Mouse (Mus musculus) hindbrain, embryonic 12.5 days (tissue): ENCODE data around the gene Dlg4. TPM values are rescaled to one million over a fixed set of nuclear protein-coding genes. Genes with fewer than 3 reads are reported as not detected.
"Not testable (repeated sequence)": the region's sequence is repeated elsewhere in the genome, so short reads cannot be mapped to it uniquely, and the experiment has no call there.

Source experiments
- ATAC-seq: fragments of 200-750 bp; cut with Nextera tagmentation; 2 replicates; pipeline ENCODE4 v1.8.0; 2017; ENCODE audit warnings: moderate TSS enrichment; ENCODE audit not compliant: low FRiP score
- H3K27ac ChIP-seq: fragments of 300-500 bp; sonication (generic); 2 replicates; pipeline ENCODE4 v1.5.1; 2016; ENCODE audit warnings: mild to moderate bottlenecking
- H3K27me3 ChIP-seq: fragments of 300-500 bp; sonication (generic); 2 replicates; pipeline ENCODE4 v1.6.1; 2016; ENCODE audit warnings: mild to moderate bottlenecking
- H3K36me3 ChIP-seq: fragments of 300-500 bp; sonication (generic); 2 replicates; pipeline ENCODE4 v1.6.1; 2016; ENCODE audit warnings: mild to moderate bottlenecking
- H3K4me1 ChIP-seq: fragments of 300-500 bp; sonication (generic); 2 replicates; pipeline ENCODE4 v1.6.1; 2016
- H3K4me2 ChIP-seq: fragments of 300-500 bp; sonication (generic); replicated peaks from 2 replicates; pipeline ENCODE4 v1.6.1; 2016; ENCODE audit warnings: mild to moderate bottlenecking
- H3K4me3 ChIP-seq: fragments of 300-500 bp; sonication (generic); 2 replicates; pipeline ENCODE4 v1.5.1; 2016; ENCODE audit warnings: mild to moderate bottlenecking
- H3K9ac ChIP-seq: fragments of 300-500 bp; sonication (generic); 2 replicates; pipeline ENCODE4 v1.6.1; 2016; ENCODE audit warnings: mild to moderate bottlenecking, moderate library complexity
- H3K9me3 ChIP-seq: fragments of 300-500 bp; sonication (generic); replicated peaks from 2 replicates; pipeline ENCODE4 v1.6.1; 2016; ENCODE audit warnings: mild to moderate bottlenecking
- WGBS: fragments of 180-500 bp; shearing (Covaris S2); methylation state at CpG from one replicate; pipeline ENCODE4 v1.1.7; 2016; 5-methylcytosine and 5-hydroxymethylcytosine counted together
- polyA plus RNA-seq: library from polyadenylated mRNA; unstranded; fragments of >200 nt; fragmentation: Nextera tagmentation; extraction: Ambion mirVana; gene quantifications from 2 replicates; pipeline ENCODE4 v1.2.1, GENCODE M21; 2016

Gene Dlg4
- polyA plus RNA-seq, 1 experiment from 2014 or later, result 28.5 TPM

DNA sequence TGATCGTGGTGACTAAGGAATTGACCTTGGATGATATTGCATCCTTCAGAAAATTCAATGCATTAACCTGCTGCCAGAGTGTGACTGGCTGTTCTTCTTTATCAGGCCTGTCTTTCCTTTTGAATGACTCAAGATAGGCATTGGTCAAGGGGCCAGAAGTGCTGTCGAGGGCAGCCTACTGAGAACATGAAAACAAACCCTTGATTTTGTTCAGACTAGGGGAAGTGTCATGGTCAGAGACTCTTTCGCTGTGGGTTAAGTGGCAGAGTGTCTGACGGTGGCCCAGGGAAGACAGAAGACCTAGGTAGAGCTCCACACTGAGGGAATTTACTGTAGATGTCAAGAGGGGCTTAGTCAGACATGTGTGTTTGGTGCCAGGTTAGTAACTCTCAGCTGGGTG lies 50.0 kb downstream of the Dlg4 start:
- H3K27ac ChIP-seq, result no peak overlapping the region
- WGBS, result 82% methylated on average over 4 of the region's 4 CpGs

DNA sequence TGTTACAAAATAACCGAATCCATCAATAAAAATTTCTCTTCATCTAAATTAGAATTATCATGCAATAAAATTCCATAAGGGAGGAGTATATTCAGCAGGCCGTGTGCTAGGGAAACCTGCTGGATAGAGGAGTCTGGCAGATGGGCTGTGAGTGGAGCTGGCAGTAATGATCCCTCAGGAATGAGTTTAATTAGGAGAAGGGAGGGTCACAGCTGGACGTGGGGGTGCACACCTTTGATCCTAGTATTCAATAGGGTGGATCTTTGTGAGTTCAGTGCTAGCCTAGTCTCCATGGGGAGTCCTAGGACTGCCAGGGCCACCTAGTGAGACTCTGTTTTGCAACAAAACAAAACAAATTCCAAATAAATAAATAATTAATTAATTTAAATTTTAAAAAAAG lies 51.5 kb downstream of the Dlg4 start:
- no peak for ATAC-seq
- H3K9ac ChIP-seq, result no peak overlapping the region

More for the DNA sequence above, 50.0 kb downstream of the Dlg4 start:
- Histone ChIP-seq H3K4me3 (no peak overlapping the region), H3K36me3 (no peaks in the 10 kb centered on the region), H3K9me3 (peaks cover 7% of the 10 kb centered on the region), H3K4me2 (no peak overlapping the region), H3K27me3 (no peaks in the 10 kb centered on the region), H3K4me1 (no peaks in the 10 kb centered on the region), H3K9ac (no peak overlapping the region)
- no peak for ATAC-seq

DNA sequence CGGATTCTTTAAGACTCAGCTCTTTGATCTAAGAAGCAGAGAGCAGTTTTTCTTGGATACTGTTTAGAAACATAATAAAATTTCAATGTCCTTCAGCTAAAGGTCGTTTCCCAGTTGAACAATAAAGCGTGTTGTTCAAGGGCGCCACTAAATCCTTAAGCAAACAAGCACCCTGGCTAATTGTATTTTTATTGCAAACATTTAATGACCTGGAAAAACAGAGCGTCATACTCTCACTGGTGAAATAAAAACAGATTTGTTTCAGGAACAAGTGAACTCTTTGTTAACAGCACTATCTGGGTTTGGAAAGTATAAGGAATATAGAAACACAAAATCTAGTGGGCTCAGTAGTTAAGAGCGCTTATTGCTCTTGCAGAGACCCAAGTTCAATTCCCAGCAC lies 53.3 kb downstream of the Dlg4 start:
- 71% methylated on average over 6 of the region's 6 CpGs for WGBS
- ATAC-seq, result no peak
- Histone ChIP-seq H3K4me3 (no peak overlapping the region), H3K4me2 (no peak overlapping the region), H3K36me3 (no peaks in the 10 kb centered on the region), H3K27me3 (no peaks in the 10 kb centered on the region), H3K9ac (no peak overlapping the region), H3K4me1 (no peaks in the 10 kb centered on the region), H3K9me3 (no peaks in the 10 kb centered on the region), H3K27ac (no peak overlapping the region)

More for the DNA sequence above, 51.5 kb downstream of the Dlg4 start:
- no peaks in the 10 kb centered on the region for H3K36me3 ChIP-seq
- no peaks in the 10 kb centered on the region for H3K4me1 ChIP-seq
- H3K4me2 ChIP-seq, result no peak overlapping the region
- 37% methylated on average over 3 of the region's 3 CpGs for WGBS
- no peaks in the 10 kb centered on the region for H3K27me3 ChIP-seq
- no peak overlapping the region for H3K27ac ChIP-seq
- peaks cover under 1% of the 10 kb centered on the region; the same call in 1 of the 2 replicates for H3K9me3 ChIP-seq
- no peak overlapping the region for H3K4me3 ChIP-seq

DNA sequence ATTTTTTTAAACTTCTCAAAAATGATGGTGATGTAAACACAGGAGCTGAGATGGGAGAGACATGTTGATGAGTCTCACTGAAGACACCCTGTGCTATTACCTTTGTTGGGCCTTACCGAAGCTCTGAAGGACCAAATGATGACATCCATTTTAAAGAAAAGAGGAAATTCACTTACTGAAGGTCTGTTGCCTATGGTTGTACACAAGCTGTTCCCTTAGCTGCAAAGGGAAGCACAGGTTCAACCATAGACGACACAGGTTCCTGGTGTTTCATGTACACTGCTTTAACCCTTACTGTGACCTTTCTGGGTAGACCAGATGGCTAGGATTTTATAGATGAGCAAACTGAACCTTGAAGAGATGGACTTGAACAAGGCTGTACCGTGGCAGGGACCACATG lies 53.9 kb downstream of the Dlg4 start:
- not testable (repeated sequence) for H3K4me1 ChIP-seq

DNA sequence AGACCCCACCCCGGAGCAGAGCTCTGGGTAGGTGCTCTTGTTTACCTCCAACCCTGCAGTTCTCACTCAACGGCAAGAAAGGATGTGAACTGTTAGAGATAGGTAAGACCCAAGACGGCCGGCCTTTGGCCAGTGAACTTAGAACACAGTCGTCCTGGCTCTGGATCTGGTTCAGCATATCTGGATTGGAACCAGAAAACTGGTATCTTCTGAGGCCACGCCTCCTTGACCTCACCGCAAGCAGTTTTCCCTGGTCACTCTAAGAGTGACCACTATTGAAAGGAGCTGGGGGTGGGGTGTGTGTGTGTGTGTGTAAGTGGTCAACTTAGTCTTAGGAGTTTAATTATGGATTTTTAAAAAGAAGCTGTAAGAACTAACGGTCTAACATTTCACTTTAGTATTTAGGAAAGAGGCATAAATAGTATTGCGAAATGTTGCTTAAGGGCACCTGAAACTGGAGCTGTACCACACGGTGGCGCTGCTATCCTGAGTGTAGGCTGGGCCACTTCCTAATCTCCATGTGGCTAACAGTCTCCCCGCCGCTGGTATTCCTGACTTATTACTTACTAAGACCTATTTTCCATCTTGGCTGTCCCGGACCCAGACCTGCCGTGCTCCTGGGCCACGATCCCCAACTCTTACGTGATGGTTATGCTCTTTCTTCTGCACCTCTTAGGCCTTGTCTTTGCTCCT lies 57.8 kb downstream of the Dlg4 start:
- no peaks in the 10 kb centered on the region for H3K4me1 ChIP-seq
- WGBS, result 39% methylated on average over 17 of the region's 17 CpGs
- H3K27me3 ChIP-seq, result no peaks in the 10 kb centered on the region
- no peaks in the 10 kb centered on the region for H3K9me3 ChIP-seq
- H3K4me3 ChIP-seq, result no peak overlapping the region
- H3K4me2 ChIP-seq, result 0 out of 2 replicates have a peak overlapping the region, but pooled peaks have one; percentile 19
- no peak for ATAC-seq
- H3K9ac ChIP-seq, result no peak overlapping the region
- H3K27ac ChIP-seq, result no peak overlapping the region
- no peaks in the 10 kb centered on the region for H3K36me3 ChIP-seq

More for the DNA sequence above, 53.9 kb downstream of the Dlg4 start:
- not testable (repeated sequence) for H3K36me3 ChIP-seq, H3K27me3 ChIP-seq, H3K27ac ChIP-seq, H3K4me3 ChIP-seq, H3K4me2 ChIP-seq, H3K9ac ChIP-seq, ATAC-seq, H3K9me3 ChIP-seq
- WGBS, result 88% methylated on average over 3 of the region's 3 CpGs

DNA sequence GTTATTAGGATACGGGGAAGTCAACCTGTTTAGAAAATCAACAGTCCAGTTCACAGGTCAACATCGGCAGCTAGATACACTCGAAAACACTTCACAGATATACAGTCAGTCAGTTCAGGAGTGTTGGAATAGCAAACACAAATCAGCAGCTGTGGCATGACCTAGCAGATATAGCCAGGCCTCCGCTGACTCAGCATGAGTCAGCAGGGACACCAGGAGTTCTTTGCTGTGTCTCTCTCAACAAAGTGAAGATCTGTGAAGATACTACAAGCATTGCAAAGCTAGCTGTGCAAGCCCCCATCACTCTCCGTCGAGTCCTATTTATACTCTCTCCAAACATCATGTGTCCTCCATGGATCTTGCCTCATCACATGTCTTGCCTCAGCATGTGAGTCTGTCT lies 58.8 kb downstream of the Dlg4 start:
- Histone ChIP-seq H3K27ac (no peak overlapping the region), H3K27me3 (no peaks in the 10 kb centered on the region), H3K9me3 (no peaks in the 10 kb centered on the region), H3K4me3 (no peak overlapping the region), H3K4me2 (no peak overlapping the region), H3K9ac (no peak overlapping the region), H3K36me3 (no peaks in the 10 kb centered on the region), H3K4me1 (no peaks in the 10 kb centered on the region)
- no peak for ATAC-seq
- 88% methylated on average over 6 of the region's 6 CpGs for WGBS

DNA sequence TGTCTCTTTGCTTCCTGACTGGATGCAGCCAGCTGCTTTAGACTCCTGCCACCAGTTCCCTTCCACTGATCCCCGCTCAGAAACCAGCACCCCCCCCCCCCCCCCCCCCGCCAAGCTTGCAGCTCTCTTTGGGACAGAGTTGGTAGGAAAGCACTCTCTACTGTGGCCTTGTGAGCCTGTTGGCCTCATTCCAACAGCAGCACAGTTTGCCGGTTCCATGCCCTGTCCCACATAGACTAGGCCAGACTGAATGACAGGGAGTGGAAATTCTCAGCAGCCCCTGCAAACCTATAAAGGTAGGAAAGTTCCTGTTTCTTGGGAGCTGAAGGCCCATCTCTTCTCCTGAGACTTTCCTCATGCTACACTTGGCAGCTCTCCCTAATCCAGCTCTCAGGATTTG lies 60.7 kb downstream of the Dlg4 start:
- Histone ChIP-seq H3K4me1 (no peaks in the 10 kb centered on the region), H3K27ac (no peak overlapping the region), H3K9ac (no peak overlapping the region), H3K27me3 (no peaks in the 10 kb centered on the region), H3K4me3 (no peak overlapping the region), H3K9me3 (no peaks in the 10 kb centered on the region), H3K4me2 (no peak overlapping the region), H3K36me3 (no peaks in the 10 kb centered on the region)
- ATAC-seq, result no peak
- 68% methylated on average over 2 of the region's 3 CpGs for WGBS

DNA sequence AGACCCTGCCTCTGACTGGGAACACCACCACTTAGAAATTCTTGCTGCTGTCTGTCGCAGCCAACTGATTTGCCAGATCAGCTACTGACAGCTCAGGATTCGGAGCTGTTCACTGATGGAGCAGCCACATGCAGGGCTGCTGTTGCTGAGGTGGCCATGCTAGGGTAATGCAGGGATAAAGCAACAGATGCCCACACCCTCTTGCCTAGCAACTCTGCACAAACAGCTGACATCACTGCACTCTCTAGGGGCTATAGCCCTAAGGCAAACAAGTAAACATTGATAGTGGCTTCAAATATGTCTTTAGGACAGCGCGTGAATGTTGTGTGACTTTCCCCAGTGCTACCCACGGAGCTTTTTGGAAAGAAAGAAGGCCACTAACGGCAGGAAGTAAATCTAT lies 62.4 kb downstream of the Dlg4 start:
- 80% methylated on average over 6 of the region's 6 CpGs for WGBS
- H3K4me1 ChIP-seq, result no peaks in the 10 kb centered on the region
- H3K4me2 ChIP-seq, result no peak overlapping the region

DNA sequence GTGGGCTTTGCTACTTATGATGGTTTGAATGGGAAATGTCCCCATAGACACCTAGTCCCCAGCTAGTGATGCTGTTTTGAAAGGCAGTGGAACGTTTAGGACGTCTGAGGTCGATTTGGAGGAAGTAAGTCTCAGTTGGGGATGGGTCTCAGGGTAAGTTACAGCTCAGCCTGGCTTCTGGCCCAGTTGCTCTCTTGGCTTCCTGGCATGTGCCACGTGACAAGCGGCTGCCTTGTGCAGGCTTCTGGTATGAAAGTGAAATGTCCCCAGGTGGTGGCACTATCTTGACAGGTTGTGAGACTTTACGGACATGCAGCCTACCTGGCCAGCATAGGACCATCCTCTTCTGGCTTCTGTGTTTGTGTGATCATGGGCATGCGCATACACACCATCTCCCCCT lies 63.2 kb downstream of the Dlg4 start:
- H3K9ac ChIP-seq, result no peak overlapping the region
- ATAC-seq, result no peak
- H3K27ac ChIP-seq, result no peak overlapping the region
- no peaks in the 10 kb centered on the region for H3K27me3 ChIP-seq
- no peaks in the 10 kb centered on the region for H3K9me3 ChIP-seq
- no peak overlapping the region for H3K4me3 ChIP-seq
- H3K4me1 ChIP-seq, result no peaks in the 10 kb centered on the region
- 84% methylated on average over 7 of the region's 7 CpGs for WGBS
- no peak overlapping the region for H3K4me2 ChIP-seq
- no peaks in the 10 kb centered on the region for H3K36me3 ChIP-seq

More for the DNA sequence above, 62.4 kb downstream of the Dlg4 start:
- no peaks in the 10 kb centered on the region for H3K9me3 ChIP-seq
- H3K27me3 ChIP-seq, result no peaks in the 10 kb centered on the region
- no peaks in the 10 kb centered on the region for H3K36me3 ChIP-seq
- H3K4me3 ChIP-seq, result no peak overlapping the region
- no peak for ATAC-seq
- no peak overlapping the region for H3K27ac ChIP-seq
- H3K9ac ChIP-seq, result no peak overlapping the region

DNA sequence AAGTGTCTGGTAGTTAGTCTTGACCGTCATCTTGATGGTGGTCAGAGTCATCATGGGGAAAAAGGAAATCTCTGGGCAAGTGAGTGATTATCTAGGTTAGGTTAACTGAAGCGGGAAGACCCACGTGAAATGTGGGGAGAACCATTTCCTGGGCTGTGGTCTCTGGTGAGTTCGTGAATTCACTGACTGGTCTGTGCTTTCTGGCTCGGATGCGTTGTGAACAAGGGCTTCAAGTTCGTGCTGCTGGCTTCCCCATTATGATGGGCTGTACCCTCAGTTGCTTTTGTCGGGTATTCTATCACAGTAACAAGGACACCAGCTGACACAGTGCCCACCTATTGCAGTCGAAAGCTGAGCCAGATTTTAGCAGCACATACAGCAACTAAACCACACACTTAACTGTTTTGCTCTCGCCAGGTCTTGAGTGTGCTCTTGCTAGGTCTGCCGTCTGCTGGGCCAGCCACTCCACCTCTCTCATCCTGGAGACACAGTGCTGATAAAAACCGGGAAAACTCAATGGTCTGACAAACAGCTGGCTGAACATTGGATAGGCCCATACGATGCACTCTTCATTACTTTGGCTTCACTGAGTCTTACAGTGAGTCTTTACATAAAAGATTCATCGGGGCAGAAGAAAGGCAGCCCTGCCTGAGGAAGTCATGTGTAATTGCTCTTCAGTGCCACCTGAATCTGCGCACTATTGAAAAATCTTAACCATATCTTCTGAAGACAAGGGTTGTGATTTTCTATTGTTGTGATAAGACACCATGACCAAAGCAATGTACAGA lies 64.3 kb downstream of the Dlg4 start:
- WGBS, result 87% methylated on average over 15 of the region's 15 CpGs
- H3K9me3 ChIP-seq, result no peaks in the 10 kb centered on the region
- ATAC-seq, result no peak
- H3K4me3 ChIP-seq, result no peak overlapping the region
- no peak overlapping the region for H3K27ac ChIP-seq
- H3K27me3 ChIP-seq, result no peaks in the 10 kb centered on the region
- H3K36me3 ChIP-seq, result no peaks in the 10 kb centered on the region
- H3K4me1 ChIP-seq, result no peaks in the 10 kb centered on the region
- no peak overlapping the region for H3K9ac ChIP-seq
- no peak overlapping the region for H3K4me2 ChIP-seq

DNA sequence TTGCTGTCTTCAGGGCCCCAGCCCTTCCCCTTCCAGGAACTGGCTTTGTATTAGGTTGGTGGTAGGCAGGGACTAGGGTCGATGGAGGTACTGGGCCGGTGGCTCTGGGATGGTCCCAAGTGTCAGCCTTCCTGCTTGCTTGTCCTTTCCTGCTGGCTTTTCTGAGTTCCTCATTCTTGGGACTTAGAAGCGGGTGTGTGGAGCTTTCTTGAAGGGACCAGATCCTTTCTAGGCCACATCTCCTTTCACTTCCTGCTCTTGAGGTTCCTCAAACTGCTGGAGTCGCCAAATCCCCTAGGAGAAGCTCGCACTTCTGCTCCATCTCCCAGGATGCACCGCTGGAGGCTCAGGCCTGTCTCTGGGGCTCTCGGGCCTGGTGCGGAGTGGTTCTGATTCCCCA lies 67.8 kb downstream of the Dlg4 start:
- H3K4me2 ChIP-seq, result no peak overlapping the region
- H3K36me3 ChIP-seq, result no peaks in the 10 kb centered on the region
- no peaks in the 10 kb centered on the region for H3K9me3 ChIP-seq
- H3K4me3 ChIP-seq, result no peak overlapping the region
- H3K9ac ChIP-seq, result no peak overlapping the region
- 88% methylated on average over 8 of the region's 8 CpGs for WGBS
- H3K27ac ChIP-seq, result no peak overlapping the region
- ATAC-seq, result no peak
- H3K27me3 ChIP-seq, result no peaks in the 10 kb centered on the region
- H3K4me1 ChIP-seq, result no peaks in the 10 kb centered on the region

DNA sequence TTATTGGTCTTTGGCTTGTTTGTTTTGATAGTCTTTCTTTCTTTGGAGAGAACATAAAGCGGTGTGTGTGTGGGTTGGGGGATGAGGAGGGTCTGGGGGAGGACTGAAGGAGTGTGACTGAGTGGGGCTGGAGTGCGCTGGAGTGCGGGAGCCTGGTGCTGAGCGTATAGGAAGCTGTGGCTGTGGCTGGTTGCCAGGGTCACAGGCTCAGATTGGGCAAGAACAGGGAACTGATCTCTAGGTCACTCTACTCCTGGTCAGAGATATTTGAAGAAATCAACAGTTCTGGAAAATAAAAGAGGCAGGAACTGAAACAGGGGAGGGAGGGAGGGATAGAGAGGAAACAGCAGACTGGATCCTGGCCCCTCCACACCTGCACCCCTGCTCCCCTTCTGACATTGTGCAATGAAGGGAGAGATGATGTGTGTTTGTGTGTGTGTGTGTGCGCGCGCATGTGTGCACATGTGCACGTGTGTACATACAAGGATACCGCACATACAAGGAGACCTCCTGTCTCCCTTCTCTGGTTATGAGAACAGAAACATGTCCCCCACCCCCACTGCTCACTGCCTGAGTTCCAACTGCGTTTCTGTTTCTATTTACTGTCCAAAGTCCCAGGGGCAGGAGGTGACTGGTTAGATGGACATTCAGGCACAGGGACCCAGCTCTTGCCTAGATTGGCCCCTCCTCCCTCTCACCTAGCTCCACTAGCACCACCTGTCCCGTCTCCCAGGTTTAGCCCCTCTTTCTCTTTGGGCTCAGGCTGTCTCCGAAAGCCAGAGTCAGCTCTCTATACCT lies 75.4 kb downstream of the Dlg4 start, which contains the start of gene Asgr2:
Gene Asgr2, plus strand, starts transcription at position 659 of the 798 bp plus-strand sequence.
- Histone ChIP-seq H3K36me3 (no peaks in the 10 kb centered on the region), H3K27me3 (no peaks in the 10 kb centered on the region), H3K27ac (no peak within 1 kb of the TSS), H3K4me1 (no peaks in the 10 kb centered on the region), H3K4me2 (no peak within 1 kb of the TSS), H3K4me3 (no peak within 1 kb of the TSS), H3K9me3 (no peaks in the 10 kb centered on the region), H3K9ac (no peak within 1 kb of the TSS)
- 87% methylated on average over 12 of the region's 12 CpGs for WGBS
- ATAC-seq, result no peak
